Mouse (Mus musculus) kidney, adult 8-10 months (tissue): ENCODE results near the gene Stard7.
"Not testable (repeated sequence)": the region's sequence is repeated elsewhere in the genome, so short reads cannot be mapped to it uniquely, and the experiment has no call there.

Source experiments
- DNase-seq, 2 experiments: peaks; one replicate each; pipeline ENCODE4 v3.0.0; 2022

The Stard7 gene

DNA sequence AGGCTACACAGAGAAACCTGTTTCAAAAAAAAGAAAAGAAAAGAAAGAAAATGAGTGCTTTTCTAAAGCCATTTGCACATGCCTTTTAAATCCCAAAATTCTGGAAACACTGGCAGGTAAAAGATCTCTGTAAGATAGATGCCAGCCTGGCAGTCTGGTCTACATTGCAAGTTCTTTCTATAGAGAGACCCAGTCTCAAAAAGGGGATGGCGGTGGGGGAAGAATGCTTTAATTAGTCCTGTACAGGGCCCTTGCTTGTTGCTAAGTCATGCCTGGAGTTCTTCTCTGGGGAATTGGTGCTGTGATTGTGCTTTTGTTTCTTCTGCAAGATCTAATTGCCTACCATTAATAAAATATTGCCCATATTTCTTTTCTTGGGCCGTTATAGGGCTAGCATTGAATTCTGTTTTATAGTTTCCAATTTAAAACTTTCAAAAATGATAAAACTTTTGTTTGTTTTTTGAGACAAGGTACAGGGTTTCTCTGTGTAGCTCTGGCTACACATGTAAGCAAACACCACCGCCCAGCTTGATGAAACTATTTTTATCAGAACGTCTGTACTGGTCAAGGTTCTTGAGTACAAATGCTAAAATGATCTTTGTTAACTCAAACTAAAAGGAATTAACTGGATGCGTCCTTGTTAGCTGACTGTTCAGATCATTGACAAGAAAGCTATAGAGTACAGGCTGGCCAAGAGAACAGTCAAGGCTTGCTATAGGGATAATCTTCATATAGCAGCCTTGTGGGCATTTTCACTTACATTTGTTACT is 5.7 kb downstream of the Stard7 start:
- no peak for DNase-seq

DNA sequence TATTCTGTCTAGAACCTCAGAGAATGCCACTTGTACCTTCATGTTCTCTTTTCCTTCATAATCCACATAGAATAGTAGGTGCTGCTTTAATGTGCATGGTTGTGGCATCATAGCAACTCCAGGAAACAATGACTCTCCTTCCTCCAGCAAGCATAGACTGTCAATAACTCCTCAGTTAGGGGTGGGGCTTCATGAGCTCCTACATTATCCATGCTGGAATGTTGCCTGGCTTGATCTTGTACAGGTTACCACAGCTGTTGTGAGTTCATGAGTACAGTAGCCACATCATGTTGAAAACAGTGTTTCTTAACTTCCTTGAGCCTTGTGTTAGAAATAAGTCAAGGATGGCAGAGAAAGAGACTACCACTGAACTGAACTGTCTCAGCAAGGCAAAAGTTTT is 8.1 kb downstream of the Stard7 start:
- no peak for DNase-seq

DNA sequence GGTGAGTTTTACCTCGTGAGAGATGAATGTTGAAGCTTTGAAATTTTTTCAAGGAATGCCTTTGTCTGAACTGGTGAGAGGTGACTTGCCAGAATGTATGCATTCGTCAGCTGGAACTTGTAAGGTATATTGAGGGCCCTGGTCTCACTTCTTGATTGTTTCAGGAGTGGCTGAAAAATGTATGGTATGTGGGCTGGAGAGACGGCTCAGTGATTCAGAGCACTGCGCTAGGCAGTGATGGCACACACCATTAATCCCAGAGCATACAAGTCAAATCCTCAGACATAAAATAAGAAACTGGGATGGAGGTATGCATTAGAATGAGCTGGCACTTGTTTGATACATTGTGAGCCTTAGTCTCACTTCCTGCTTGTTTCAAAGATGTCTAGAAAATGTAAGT is 22.2 kb downstream of the Stard7 start:
- DNase-seq: no peak

DNA sequence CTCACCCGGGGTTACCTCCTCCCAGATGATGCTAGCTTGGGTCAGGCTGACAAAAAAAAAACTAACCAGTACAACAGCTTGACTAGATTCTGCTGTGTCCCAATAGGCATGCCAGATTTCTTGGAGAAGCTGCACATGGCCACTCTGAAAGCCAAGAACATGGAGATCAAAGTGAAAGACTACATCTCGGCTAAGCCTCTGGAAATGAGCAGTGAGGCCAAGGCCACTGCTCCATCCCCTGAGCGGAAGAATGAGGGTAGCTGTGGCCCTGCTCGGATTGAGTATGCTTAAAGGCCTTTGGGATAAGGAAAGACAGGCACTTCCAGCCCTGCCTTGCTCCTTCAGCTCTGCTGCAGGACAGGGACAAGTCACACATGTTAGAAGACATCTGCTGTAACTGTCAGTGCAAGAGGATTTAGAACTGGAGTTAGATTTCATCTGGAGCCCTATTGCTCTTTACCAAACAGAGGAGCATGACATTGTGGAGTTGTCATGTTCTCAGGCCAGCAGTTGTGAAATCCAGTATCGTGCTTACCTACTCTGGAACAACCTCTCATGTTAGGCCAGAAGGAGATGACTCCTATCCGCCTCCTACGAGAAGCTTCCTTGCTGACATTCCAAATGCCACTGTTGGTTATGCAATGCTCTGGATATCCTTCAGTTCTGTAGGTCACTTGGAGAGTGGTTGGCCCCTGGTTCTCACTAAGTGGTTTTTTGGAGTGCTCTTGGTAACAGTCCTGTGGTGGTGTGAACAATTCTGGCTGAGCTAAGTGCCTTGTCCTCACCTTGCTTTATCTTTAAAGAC is 27.2 kb downstream of the Stard7 start:
- DNase-seq: no peak

DNA sequence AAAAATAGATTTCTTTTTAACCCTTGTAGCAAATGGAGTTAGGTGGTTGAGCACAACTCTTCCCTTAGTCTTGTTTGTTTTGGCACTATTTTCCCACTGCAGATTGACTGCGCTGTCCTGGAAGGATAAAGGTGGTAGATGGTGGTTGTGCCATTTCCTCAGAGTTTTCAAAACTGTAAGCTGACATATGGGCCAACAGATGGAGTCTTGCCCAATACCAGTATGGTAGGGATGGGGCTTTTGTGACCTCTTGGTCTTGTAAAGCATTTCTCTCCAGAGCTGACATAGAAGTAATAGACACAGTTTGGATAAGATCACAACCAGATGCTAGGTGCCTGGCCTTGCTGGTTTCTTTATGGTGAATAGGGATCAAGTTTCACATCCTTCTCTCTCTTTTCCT is 28.0 kb downstream of the Stard7 start:
- DNase-seq: no peak

DNA sequence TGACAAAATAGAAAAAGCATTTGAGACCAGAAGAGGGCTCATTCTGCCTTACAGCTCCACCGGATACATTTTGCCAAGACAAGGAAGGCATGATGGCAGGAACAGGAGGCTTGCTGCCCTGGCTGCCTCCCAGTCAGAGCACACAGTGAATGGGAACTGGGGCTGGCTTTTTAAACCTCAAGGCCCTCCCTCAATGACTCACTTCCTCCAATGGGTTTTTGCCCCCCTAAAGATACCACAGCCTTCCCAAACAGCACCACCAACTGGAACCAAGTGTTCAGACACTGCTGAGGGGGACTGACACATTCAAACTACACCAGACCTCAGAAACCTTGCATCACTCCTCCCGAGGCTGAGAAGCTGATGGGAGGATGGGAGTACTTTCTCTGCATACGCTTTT is 30.7 kb downstream of the Stard7 start:
- DNase-seq: no peak

DNA sequence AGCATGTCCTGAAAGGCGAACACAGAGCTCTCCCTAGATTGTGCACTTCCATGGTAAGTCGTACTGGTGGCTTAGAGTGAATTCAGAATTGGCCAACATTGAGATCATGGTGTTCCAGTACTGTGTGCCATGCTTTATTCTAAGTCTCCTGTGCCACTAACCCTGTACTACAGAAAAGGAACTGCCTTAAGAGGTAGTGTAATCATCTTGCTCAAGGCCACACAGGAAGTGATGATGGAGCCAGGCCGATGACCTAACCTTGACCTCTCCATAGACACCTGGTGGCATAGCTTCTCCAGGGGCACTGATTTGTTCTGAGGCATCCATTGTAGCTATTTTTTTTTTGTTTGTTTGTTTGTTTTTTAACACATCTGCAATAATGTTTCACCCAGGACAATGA is 31.9 kb downstream of the Stard7 start:
- no peak for DNase-seq

DNA sequence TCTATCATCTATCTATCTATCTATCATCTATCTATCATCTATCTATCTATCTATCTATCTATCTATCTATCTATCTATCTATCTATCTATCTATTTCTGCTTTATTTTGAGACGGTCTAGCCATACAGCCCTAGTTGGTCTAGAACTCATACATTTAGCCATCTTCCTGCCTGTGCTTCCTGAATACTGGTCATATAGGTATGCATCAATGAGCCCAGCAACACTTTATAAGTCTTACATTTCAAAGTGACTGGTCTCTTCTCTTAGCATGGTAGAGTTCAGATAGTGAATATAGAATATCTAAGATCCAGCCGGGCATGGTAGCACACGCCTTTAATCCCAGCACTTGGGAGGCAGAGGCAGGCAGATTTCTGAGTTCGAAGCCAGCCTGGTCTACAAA is 34.2 kb downstream of the Stard7 start:
- DNase-seq: not testable (repeated sequence)

DNA sequence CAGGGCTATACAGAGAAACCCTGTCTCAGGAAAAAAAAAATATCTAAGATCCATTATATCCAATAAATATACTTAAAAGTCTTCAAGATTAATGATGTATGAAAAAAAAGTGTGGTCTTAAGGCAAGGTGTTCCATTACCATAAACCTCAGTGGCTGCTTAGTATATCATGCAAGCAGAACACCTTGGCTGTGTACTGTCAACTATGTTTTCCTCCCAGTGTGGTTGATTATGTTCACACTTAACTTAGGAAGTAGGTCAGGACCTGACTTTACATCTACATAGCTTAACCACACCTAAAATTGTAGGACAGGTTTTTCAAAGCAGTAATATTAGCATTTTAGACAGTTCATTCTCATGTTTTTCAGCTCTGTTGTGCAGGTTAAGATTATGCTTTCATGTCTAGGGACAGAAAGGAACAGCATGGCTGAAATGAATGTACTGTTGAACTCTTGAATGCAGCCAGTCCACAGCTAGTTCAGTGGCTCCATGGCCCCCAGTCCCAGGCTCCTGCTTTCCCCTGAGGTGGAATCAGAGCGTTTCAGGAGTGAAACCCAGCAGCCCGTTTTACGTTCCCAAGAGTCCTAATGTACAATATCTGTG is 34.7 kb downstream of the Stard7 start:
- DNase-seq: no peak

DNA sequence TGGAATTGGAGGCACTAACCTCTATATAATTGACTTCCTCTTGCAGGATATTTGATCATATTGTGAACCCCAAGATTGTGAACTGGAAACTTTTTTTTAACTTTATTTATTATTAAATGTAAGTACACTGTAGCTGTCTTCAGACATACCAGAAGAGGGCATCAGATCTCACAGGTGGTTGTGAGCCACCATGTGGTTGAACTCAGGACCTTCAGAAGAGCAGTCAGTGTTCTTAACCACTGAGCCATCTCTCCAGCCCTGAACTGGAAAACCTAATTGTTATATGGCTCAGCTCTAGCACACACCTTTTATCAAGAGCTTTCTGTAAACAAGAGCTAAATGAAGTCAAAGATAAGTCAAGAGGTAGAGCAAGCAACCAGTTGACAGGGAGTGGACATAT is 36.1 kb downstream of the Stard7 start:
- no peak for DNase-seq

DNA sequence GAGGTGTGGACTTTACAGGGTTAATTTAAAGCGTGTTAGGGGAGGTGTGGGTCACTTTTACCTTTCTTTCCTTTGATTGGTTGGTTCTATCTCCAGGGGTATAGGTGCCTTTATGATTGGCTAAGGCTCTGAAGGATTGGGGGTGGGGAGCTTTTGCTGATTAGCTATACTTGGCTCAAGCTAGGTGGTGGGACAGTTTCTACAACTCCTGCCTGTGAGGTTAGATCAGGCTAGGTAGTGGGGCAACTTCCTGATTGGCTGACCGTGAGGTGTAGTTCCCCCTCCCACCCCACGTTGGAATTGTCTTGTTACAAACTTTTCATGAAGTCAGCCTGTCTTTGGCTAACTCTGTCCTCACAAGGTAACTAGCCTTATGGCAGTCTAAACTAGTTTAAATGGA is 37.2 kb downstream of the Stard7 start:
- no peak for DNase-seq

DNA sequence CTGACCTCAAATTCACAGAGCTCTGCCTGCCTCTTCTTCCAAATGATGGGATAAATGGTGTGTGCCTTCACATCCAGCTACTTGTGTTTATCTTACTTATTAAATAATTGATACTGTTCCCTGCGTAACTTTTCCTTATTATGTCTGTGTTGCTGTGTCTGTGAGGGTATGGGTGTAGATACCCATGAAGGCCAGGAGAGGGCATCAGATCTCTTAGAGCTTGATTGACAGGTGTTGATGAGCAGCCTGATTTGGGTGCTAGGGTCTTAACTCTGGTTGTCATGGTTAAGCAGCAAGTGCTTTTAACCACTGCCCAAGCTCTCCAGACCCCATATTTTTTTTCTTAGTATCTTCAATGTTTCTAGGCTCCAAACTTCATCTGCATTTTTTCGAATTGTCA is 38.6 kb downstream of the Stard7 start:
- DNase-seq: no peak

DNA sequence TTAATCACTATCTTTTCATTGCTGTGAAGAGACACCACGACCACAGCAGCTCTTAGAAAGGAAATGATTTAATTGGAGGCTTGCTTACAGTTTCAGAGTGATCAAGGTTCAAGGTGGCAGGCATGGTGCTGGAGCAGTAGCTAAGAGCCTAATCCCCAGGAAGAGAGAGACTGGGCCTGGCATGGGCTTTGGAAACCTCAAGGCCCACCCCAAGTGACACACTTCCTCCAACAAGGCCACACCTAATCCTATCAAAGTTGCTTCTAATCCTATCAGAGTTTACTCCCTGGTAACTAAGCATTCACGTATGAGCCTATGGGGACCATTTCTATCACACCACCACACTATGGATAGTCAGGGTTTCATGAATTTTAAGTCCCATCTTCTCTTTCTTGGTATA is 40.2 kb downstream of the Stard7 start:
- no peak for DNase-seq

DNA sequence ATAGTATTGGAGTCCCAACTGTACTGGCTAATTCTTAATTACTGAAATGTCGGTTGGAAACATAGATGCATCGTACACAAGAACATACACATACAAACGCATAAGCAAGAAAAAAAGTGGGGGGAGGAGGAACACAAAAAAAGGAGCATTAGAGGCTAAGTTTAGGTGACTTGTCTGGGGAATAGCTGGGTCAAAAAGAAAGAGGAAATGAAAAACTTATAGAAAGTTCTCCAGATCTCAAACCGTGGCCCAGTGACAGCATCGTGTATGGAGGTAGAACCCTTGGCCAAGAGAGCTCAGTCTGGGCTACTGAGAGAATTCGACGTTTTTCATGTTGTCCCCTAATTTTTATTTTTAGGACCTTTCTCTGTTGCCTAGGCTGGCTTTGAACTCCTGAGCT is 40.7 kb downstream of the Stard7 start:
- DNase-seq: no peak

DNA sequence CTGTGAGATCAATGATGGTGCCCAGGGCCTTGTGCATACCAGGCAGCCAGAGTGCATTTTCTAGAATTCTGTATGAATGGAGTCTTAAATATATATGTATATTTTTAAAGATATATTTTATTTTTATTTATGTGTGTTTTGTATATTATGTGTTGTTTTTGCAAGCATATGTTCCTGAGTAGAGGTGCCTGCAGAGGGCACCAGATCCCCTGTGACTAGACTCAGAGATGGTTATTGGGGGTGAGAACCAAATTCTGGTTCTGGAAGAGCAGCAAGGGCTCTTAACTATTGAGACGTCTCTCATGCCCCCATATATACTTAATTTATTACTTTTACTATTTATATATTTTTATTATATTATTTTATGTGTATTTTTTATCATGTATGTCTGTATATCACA is 41.2 kb downstream of the Stard7 start:
- DNase-seq: no peak

DNA sequence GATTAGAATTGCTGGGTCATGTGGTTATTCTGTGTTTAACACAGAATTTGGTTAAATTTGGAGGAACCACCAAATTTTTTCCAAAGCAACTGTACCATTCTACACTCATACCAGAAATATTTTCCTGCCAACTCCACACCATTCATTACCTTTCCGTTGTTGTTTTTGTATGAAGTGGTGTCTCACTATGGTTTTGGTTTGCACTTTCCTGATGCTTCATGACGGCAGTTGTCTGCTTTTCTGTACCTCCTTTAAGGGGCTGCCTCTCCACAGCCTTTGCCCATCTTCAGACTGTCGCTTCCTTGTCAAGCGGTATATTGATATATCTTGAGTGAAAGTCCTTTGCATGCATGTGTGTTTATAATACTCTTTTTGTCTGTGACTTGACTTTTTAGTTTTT is 42.8 kb downstream of the Stard7 start:
- DNase-seq: no peak

DNA sequence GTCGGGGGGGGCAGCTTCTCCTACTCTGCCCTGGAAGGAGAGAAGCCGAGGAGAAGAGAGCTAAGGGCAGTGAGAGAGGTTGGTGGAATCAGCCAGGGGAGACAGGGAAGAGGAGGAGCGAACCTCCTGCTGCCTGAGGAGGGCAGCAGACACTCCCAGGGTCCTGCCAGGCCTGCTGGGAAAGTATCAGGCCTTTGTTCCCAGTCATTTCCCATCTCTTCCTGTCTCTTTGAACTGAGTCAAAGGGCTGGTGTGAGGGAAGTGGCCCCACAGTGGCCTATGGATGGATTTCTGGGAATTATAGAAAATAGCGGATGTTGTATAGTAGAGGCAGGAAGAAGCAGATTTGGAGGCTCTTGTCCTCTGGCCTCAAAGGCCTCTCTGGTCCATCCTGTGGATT is 43.9 kb downstream of the Stard7 start:
- DNase-seq: no peak

DNA sequence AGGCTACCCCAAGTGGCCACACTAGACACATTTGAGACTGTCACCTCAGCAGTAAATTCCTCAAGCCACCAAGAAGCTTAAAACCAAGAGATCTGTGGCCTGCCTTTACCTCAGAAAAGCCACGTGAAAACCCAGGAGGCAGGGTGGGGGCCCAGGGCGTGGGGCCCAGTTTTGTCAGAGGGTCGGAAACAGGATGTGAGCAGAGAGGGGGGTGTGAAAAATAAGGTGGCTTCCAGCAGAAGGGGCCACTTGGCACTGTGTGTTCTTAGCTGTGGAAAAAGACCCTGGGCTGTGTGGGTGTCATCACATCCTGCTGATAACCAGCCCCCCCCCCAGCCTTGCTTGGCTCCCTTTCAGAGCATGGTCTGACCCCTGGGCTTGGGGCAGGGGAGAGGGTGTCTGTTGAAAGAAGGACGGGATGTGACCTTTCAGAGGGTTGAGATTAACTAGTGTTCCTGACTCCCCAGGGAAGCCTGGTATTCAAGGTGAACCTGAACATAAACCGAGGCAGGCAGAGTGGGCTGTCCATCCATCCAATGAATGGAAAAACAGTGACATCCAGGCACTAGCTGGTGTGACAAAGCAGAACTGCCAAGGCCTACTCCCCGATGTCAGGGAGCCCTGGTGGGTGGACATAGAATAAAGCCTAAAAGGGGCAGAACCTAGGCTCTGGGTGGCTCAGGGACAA is 44.6 kb downstream of the Stard7 start:
- no peak for DNase-seq

DNA sequence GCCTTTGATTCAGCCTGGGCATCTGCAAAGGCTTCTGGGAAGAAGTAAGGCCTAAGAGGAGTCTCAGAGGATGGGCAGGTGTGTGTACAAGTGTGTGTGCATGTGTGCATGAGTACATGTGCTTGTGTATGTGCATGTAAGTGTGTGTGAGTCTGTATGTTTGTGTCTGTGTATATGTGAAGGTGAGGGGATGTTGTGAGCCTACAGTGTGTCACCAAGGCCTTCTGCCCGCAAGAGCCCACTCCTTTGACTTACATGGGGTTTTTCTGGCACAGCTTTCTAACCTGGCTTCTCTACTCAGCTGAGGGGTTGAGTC is 45.1 kb downstream of the Stard7 start:
- no peak for DNase-seq

DNA sequence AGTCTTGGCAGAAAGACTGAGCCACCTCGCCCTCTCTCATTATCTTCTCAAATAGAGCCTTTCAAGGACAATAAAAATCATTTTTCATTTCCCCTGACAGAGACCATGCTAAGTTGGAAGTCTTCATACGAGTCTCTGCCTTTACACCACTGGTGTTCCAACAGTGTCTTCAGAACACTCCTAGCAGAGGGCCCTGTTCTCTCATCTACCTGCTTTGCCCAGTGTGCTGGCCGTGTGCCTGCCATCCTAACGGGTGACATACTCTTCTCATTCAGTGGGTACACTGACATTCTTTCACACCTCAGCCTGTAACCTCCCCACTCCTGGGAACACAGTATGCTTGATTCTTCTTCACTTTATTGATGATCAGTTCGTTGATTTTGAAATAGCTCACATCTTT is 46.4 kb downstream of the Stard7 start:
- DNase-seq: no peak

DNA sequence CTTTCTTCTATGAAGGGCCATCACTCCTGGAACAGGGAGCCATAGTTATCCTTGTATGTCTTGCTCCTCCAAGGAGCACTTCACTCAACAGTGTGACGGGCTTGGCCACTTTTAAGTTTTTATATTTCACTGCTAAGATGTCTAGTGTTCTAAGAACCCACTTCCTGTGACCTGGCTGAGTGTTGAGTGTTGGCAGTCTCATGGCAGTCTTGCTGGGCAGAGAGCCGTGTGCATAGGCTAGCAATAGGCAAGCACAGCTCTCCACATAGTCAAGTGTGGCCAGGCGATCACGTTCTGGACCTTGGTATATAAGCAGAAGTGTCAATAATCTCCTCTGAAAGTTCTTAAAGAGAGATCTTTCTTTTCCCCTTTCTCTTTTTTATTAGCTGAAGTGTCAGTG is 48.1 kb downstream of the Stard7 start:
- DNase-seq: no peak

DNA sequence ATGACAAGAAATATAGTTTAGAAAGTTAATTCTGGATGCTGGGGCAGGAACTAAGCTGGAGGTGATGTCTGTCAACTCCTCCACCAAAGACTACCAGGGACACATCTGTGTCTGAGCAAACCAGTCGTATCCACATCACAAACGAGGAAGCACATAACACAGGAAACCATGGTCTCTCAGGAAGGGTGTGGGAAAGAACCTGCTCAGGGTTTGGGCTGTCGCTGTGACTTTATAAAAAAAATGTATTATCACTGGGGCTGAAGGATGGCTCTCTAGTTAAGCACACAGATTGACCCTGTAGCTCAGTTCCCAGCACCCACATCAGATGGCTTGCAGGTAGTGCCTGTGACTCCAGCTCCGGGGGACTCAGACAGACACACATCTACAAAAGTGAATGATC is 49.1 kb downstream of the Stard7 start:
- DNase-seq: no peak

DNA sequence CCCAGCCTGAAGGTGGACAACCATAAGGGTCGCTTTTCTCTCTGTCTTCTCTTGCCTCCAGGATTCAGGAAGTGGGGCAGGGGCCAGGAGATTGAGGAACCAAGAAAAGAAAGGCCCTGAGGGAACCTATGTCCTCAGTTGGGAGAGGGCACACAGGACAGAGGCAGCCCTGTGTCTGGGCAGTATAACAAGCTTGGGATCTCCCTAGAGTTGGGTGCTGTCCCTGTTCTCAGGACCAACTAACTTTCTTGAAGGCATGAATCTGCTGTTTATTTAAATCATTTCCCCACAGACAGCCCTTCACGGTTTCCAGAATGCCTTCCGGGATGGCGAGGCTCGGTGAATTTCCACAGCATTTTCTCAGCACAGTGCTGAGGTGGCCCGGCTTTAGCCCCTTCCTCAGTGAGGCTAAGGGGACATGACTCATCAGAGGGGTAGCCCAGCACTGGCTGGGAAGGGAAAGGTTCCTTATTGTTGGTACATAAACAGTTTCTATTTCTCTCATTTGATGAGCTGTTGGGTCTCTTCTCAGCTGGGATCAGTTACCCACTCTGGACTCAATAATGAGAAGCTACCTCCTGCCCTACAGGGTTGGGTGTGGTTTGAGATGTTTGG is 52.8 kb downstream of the Stard7 start:
- no peak for DNase-seq
